Mouse (Mus musculus): Measurements from ENCODE around the gene Atp13a4. TPM values are rescaled to one million over a fixed set of nuclear protein-coding genes. Genes with fewer than 3 reads are reported as not detected.

Gene Atp13a4
- 10 to 100 TPM in 1 of 26 experiments, 1 to 10 TPM in 14, under 1 TPM in 1, not detected in 10; 0.49 to 12.4 (median 1.8) TPM for total RNA-seq (2018; cell fraction: chromatin; rRNA removed)
- under 1 TPM in 11 of 26 experiments, not detected in 15; 0.03 to 0.62 (median 0.12) TPM for total RNA-seq (2018; cell fraction: cytosol; rRNA removed)
- 1 to 10 TPM in 7 of 26 experiments, under 1 TPM in 6, not detected in 13; 0.16 to 3.4 (median 1.3) TPM for total RNA-seq (2018; cell fraction: nucleus; rRNA removed)
- polyA plus RNA-seq (2018), result 0.13 TPM in 1 of 3 replicates, not detected in the others

DNA sequence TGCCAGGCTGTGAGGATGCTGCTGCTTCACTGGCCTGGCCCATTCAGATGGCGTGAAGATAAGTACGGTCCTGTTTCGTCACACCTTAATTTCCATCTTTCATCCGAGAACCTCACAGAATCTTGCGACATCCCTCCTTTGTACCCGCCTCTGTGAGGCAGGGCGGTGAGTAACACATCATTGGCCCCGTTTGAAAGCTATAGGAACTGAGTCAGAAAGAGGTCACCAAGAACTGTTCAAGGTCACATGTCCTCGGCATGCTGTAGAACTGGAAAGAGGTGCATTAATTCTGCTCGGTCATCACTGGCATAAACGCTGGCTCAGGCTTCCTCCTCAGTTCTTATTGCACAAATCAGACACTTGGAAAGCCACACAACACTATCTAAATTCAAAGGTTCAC is at the start of gene Atp13a4:
Atp13a4 (minus strand) TSS at position 36 of the 400 bp plus-strand sequence.
- no peak within 1 kb of the TSS for H3K4me3 ChIP-seq (ENCODE audit: inconsistent target)
- 63% methylated on average over 11 of the region's 11 CpGs for WGBS (ENCODE audit: missing documents)

DNA sequence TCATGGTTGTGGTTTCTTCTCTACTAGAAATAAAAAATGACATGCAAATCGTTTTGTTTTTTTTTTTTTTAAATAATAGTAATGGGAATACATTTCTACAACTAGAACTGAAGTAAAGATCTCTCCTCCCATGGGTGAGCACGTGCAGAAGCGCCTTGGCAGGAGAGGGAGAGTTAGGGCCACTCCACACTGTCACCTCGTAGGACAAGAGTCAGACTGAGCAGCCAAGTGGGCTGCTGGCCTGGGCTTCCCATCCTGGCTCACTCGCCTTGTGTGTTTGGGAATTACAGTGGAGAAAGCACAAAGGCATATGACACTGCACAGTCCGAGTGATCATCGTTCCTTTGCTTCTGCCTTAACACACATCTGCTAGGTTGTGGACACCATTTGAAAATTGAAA is 47.5 kb upstream of the Atp13a4 start:
- Histone ChIP-seq H3K36me3 (ENCODE audit: inconsistent target) (peaks cover 59% of the 10 kb centered on the region), H3K27ac (no peak overlapping the region), H3K4me3 (ENCODE audit: inconsistent target) (no peak overlapping the region), H3K79me2 (ENCODE audit: inconsistent target) (no peaks in the 10 kb centered on the region)
- WGBS (ENCODE audit: missing documents), result 89% methylated on average over 6 of the region's 7 CpGs

More for the DNA sequence above, at the start of gene Atp13a4:
- no peak within 1 kb of the TSS for H3K27ac ChIP-seq
- H3K36me3 ChIP-seq (ENCODE audit: inconsistent target), result no peaks in the 10 kb centered on the region
- no peaks in the 10 kb centered on the region for H3K79me2 ChIP-seq (ENCODE audit: inconsistent target)

DNA sequence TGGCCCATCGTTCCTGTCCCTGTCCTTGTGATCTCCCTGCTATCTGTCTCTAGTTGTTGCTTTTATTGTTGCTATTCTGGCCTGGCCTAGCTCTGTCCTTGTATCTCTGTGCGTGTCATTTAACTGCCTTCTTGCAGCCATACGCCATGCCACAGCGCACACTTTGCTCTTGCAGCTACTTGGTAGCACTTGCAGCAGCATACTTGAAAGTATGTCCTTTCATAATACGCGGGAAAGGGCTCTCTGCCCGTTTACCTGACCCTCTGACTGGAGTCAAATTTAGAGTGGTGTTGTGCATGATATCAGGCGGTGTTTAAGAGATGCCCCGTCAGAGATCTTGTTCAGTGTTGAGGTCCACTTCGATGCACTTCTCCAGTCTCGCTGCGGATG is 35.1 kb upstream of the Atp13a4 start:
- WGBS (ENCODE audit: missing documents), result 7% methylated on average over 12 of the region's 12 CpGs
- Histone ChIP-seq H3K4me3 (ENCODE audit: inconsistent target) (peak overlapping the region; percentile 98), H3K27ac (peak overlapping the region; percentile 45), H3K79me2 (ENCODE audit: inconsistent target) (peaks cover 46% of the 10 kb centered on the region), H3K36me3 (ENCODE audit: inconsistent target) (no peaks in the 10 kb centered on the region)

DNA sequence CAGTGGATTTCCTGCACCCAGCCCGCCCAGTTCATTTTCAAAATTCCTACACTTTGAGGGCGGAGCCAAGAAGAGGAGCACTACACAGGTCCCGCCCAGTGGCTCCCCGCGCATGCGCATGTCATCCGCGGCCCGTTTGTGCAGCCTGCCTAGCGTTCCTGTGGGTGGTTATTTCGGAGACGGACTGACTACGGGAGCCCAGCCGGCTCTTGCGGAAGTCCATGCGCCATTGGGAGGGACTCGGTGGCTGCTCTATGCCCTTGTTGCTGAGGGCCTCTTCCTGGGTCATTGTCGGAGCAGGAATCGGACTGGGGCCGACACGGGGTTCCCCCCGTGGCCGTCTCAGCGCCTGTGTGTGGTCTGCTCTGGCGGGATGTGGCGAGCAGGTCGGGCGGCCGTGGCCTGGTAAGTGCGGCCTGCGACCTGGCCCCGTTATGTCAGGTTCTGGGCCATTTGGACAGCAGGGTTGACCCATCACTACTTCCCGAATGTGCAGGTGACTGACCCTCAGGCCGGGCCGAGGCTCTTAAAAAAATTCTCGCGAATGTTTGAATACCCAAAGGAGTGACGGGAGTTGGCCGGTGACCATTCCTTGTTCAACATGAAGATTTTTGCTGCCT is 34.6 kb upstream of the Atp13a4 start, which contains the start of gene Opa1:
Opa1 (plus strand) TSS at position 168 of the 620 bp plus-strand sequence.
- H3K27ac ChIP-seq, result peak within 1 kb of the TSS; percentile 45
- under 1% methylated on average over 39 of the region's 39 CpGs for WGBS (ENCODE audit: missing documents)
- H3K36me3 ChIP-seq (ENCODE audit: inconsistent target), result no peaks in the 10 kb centered on the region
- H3K79me2 ChIP-seq (ENCODE audit: inconsistent target), result peaks cover 41% of the 10 kb centered on the region
- peak within 1 kb of the TSS; percentile 98 for H3K4me3 ChIP-seq (ENCODE audit: inconsistent target)

DNA sequence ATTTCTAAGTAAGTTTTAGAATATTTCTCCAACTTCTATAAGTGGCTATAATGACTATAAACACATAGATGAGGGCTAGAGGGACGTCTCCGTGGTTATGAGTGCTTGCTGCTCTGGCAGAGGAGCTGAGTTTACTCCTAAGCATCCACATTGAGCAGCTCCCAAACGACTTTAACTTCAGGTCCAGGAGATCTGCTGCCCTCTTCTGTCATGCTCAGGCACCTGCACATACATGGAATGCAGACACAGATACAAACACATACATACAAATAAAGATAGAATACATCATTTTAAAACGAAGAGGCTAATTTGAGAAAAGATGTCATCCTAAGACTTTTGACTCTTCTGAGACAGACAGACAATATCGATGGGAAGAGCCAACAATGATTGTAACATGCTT is 31.0 kb upstream of the Atp13a4 start:
- peaks cover 15% of the 10 kb centered on the region for H3K79me2 ChIP-seq (ENCODE audit: inconsistent target)
- no peaks in the 10 kb centered on the region for H3K36me3 ChIP-seq (ENCODE audit: inconsistent target)
- no peak overlapping the region for H3K27ac ChIP-seq
- WGBS (ENCODE audit: missing documents), result 11% methylated on average over 5 of the region's 5 CpGs
- H3K4me3 ChIP-seq (ENCODE audit: inconsistent target), result no peak overlapping the region

DNA sequence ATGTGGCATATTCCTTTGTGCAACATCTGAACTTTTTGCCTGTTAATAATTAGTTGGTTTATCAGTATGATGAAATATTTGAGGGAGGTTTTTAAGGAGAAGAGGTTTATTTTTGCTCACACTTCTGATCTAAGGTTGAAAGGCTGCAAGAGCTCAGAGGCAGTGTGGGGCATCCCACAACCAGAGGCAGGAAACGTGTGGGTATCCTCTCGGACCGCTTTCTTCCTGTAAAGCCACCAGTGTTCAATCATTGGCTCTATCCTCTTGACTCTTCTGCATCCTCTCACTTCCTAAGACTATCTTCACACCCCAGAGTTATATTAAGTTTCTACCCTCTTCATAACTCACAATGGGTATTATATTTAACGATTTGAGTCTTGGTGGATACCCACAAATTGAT is 29.3 kb upstream of the Atp13a4 start:
- no peaks in the 10 kb centered on the region for H3K36me3 ChIP-seq (ENCODE audit: inconsistent target)
- H3K79me2 ChIP-seq (ENCODE audit: inconsistent target), result no peaks in the 10 kb centered on the region
- no peak overlapping the region for H3K27ac ChIP-seq
- WGBS (ENCODE audit: missing documents), result 7% methylated on average over 4 of the region's 4 CpGs
- no peak overlapping the region for H3K4me3 ChIP-seq (ENCODE audit: inconsistent target)

DNA sequence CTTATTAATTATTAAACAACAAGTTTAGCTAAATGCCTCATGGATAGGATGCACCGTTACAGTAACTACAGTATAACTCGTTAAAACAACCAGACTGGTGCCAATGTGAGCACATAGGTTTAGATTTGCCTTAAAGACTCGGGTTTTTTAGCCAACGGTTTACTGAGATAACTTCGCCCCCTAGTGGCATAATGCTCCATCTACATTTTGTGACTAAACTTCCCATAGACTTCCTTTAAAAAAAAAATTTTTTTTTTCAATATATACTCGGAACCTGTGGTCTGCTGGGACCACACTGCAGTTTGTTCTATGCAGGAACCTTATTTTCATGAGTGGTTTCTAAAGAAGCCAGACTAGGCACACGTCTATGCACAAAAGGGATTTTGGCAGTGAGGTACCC is 16.2 kb upstream of the Atp13a4 start:
- WGBS (ENCODE audit: missing documents), result 4% methylated on average over 7 of the region's 7 CpGs

DNA sequence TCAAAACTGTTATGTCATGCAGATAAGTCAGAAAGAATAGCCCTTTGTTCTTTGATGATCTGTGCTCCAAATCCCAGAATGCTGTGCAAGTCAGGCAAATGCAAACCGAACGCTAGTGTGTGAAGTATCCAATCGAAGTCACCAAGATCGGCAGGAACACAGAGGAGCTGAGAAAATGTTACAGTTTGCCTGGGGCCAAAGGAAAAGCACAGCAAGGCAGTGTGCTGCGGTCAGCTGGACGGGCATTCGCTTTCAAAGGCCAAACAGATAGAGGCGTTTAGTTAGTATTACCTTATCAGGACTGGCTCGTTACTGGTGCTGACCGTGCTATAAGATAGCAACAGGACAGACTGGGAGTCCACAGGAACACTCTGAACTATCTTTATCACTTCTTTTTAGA is 15.8 kb upstream of the Atp13a4 start:
- no peak overlapping the region for H3K27ac ChIP-seq
- H3K79me2 ChIP-seq (ENCODE audit: inconsistent target), result no peaks in the 10 kb centered on the region
- no peaks in the 10 kb centered on the region for H3K36me3 ChIP-seq (ENCODE audit: inconsistent target)
- H3K4me3 ChIP-seq (ENCODE audit: inconsistent target), result no peak overlapping the region
- WGBS (ENCODE audit: missing documents), result 65% methylated on average over 10 of the region's 10 CpGs

More for the DNA sequence above, 16.2 kb upstream of the Atp13a4 start:
- H3K4me3 ChIP-seq (ENCODE audit: inconsistent target), result no peak overlapping the region
- H3K27ac ChIP-seq, result no peak overlapping the region
- H3K36me3 ChIP-seq (ENCODE audit: inconsistent target), result no peaks in the 10 kb centered on the region
- H3K79me2 ChIP-seq (ENCODE audit: inconsistent target), result no peaks in the 10 kb centered on the region

DNA sequence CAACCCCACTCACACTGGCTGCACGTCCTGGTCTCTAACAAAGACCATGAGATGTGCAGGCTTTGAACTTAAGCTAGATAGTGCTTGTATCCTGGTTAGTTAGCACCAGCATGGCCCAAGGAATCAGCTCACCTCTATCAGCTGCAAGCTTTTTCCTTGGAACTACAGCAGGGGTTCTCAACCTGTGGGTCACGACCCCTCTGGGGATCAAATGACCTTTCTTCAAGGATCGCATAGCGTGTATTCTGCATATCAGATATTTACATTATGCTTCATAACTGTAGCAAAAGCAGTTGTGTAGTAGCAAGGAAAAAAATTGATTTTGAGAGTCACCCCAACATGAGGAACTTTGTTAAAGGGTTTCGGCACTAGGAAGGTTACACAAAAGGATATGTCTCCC is 15.0 kb upstream of the Atp13a4 start:
- Histone ChIP-seq H3K79me2 (ENCODE audit: inconsistent target) (no peaks in the 10 kb centered on the region), H3K27ac (no peak overlapping the region), H3K4me3 (ENCODE audit: inconsistent target) (no peak overlapping the region), H3K36me3 (ENCODE audit: inconsistent target) (no peaks in the 10 kb centered on the region)
- WGBS (ENCODE audit: missing documents), result 97% methylated on average over 4 of the region's 5 CpGs

DNA sequence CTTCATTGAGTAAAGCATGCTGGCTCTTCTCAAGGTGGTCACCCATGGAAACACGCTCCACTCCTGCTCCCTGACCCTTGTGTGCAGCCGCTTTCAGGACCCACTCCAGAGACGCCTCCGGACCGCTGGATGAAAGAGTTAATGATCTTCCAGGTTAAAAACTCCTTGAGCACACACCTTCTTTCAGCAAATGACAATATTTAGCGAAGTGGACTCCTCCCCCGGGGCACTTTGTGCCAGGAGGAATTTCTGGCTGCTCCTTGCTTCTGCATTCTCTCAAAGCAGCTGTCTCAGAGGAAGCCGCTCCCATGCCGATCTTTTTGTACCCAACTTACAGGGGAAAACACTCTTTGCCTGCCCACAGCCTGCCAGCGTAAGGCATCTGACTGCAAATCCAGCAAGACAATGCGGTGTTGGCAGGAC is 3.4 kb downstream of the Atp13a4 start:
- Histone ChIP-seq H3K79me2 (ENCODE audit: inconsistent target) (no peaks in the 10 kb centered on the region), H3K36me3 (ENCODE audit: inconsistent target) (no peaks in the 10 kb centered on the region), H3K27ac (no peak overlapping the region), H3K4me3 (ENCODE audit: inconsistent target) (no peak overlapping the region)
- WGBS (ENCODE audit: missing documents), result 91% methylated on average over 11 of the region's 11 CpGs

DNA sequence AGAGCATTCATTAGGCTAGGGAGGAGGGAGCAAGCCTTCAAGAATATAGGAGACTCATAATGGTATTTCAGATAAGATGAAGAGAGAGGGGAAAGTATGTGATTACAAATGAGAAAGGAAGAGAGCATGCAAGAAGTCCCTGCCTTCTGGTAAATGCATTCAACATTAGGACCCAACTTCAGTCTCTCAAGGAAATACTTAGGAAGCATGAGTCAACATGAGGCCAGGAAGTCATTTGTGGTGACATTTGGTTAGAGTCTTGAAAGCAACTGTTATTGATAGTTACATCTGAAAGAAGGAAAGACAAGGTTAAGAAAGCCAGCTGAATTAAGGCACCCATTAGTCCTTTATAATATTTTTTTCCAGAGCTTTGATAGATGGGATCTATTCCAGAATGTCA is 4.8 kb downstream of the Atp13a4 start:
- H3K36me3 ChIP-seq (ENCODE audit: inconsistent target), result no peaks in the 10 kb centered on the region
- no peak overlapping the region for H3K27ac ChIP-seq
- no peak overlapping the region for H3K4me3 ChIP-seq (ENCODE audit: inconsistent target)
- H3K79me2 ChIP-seq (ENCODE audit: inconsistent target), result no peaks in the 10 kb centered on the region

DNA sequence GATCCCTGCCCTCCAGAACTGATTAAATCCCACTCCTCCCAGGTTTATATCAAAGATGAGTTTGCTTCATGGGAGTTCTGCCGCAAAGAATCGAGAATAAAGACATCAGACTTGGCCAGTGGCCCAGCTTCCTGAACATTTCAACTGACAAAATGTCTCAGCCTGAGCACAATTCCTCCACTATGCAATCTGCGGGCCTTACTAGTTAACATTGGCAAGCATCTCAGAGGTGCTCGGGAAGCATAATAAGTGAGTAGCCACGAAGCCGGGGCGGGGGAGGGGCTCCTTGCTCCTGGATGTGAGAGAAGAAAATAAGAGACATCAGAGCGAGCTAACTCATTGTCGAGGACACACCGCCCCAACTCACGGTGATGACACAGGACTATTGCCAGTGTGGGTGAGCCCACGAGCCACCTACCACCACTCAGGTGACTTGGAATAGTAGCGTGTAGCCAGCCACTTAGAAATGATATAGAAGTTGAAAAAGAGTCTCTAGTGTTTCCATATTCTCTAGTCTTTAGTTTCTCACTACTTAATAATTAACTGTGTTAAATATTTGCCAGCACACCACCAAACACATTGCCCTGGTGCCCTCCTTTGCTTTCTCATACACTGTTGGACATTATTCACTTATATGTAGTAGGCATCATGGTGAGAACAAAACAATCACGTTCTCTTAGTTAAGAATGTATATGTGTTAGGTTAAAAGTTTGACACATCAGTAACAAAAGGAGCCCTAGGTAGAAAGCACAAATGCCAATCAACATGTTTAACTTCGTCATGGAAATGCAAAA is 8.1 kb downstream of the Atp13a4 start:
- Histone ChIP-seq H3K36me3 (ENCODE audit: inconsistent target) (no peaks in the 10 kb centered on the region), H3K79me2 (ENCODE audit: inconsistent target) (no peaks in the 10 kb centered on the region), H3K27ac (no peak overlapping the region), H3K4me3 (ENCODE audit: inconsistent target) (no peak overlapping the region)
- 81% methylated on average over 15 of the region's 15 CpGs for WGBS (ENCODE audit: missing documents)

DNA sequence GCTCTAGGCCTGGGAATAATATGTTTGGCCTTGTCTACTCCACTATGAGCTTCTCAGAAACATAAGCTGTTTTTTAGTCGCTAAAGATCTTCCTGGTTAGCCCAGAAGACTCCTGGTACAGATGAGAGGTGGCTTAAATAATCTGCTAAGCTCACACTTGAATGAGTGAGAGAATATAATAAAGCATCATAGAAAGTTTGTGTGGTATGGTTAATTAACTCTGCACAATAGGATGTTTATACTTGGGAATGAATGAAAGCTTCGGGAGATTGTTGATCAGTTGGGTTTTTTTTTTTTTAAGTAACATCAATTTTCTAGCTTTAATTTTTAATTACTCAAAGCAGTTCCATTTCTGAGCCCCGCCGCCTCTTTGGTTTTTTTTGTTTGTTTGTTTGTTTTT is 8.8 kb downstream of the Atp13a4 start:
- Histone ChIP-seq H3K79me2 (ENCODE audit: inconsistent target) (no peaks in the 10 kb centered on the region), H3K27ac (no peak overlapping the region), H3K36me3 (ENCODE audit: inconsistent target) (no peaks in the 10 kb centered on the region), H3K4me3 (ENCODE audit: inconsistent target) (no peak overlapping the region)
- 91% methylated on average over 4 of the region's 4 CpGs for WGBS (ENCODE audit: missing documents)

DNA sequence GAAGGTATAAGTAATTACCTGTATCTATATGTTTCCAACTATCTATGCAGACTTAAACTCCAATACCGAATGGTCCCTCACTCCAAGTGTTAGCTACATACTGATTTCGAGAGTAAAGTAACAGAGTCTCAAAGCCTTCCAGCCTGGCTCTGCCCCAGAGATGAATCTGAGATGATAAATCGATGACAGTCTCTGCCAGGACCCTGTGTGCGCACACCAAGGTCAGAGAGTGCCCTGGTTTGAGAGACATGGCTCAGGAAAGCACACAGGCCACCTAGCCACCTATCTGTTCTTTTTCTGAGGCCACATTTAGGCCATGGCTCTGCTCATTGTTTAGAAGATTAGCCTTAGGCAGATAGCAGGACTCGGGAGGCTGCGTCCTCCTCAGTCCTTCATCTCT is 11.0 kb downstream of the Atp13a4 start:
- WGBS (ENCODE audit: missing documents), result 84% methylated on average over 6 of the region's 6 CpGs
- Histone ChIP-seq H3K27ac (no peak overlapping the region), H3K36me3 (ENCODE audit: inconsistent target) (no peaks in the 10 kb centered on the region), H3K79me2 (ENCODE audit: inconsistent target) (no peaks in the 10 kb centered on the region), H3K4me3 (ENCODE audit: inconsistent target) (no peak overlapping the region)

DNA sequence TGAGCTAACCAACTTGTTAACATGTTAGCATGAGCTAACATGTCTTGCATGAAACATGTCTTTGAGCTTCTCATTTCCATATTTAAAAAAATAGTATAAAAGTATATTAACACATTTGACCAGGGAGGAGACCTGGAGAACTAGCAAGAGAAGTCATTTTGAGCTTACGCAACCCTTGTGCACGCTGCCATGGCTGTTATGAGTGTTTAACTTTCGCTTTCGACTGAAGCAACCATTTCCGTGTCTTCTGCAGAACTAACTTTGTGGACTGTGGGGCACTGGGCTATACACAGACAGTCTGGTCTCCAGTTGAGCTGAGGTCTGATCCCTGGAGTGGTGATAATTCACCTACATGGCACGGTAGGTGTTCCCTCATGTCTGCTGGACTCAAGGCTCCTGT is 17.6 kb downstream of the Atp13a4 start:
- Histone ChIP-seq H3K4me3 (ENCODE audit: inconsistent target) (no peak overlapping the region), H3K79me2 (ENCODE audit: inconsistent target) (no peaks in the 10 kb centered on the region), H3K36me3 (ENCODE audit: inconsistent target) (no peaks in the 10 kb centered on the region), H3K27ac (no peak overlapping the region)
- WGBS (ENCODE audit: missing documents), result 53% methylated on average over 6 of the region's 6 CpGs
